Mouse (Mus musculus): ENCODE measurements around the gene A730049H05Rik.

DNA sequence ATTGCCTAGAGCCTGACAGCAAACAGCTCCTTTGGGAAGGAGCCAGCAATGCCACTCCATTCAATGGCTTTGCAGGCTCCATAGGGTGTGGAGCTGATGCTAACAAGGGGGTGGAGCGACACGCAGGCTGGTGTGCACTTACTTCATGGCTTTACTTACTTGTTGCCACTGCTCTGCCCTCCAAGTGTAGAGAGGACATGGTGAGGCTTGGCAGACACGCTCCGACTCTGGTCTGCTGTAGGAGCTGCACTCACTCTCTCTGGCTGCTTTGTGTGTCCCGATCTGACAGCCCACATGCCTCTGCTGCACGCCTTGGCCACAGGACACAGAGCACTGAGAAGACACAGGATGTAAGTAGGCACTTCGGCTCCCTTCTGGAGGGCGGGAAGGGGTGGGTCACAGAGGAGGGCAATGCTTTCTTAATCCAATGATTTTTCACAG is at the start of gene A730049H05Rik:
- TF ChIP-seq POLR2A (IDR thresholded peaks at IDR 0.05; ENCODE audit: low read depth, low read length) (no peak), CTCF (IDR thresholded peaks at IDR 0.05; ENCODE audit: extremely low read depth, insufficient read depth, insufficient read length, insufficient replicate concordance) (no peak)
